9 mouse cellular contexts compared by ENCODE assay signal in genomic region chr17:8597790-8598189, GRCm38 (mm10). TPM values are rescaled to one million over a fixed set of nuclear protein-coding genes. Genes with fewer than 3 reads are reported as not detected.
DNase-seq lines count a peak whose midpoint lies in the region; ATAC-seq lines count a peak whose summit lies in the region.
"Had no signal": no experiment of that assay in that cellular context is flagged by ENCODE, and none has a peak within 500 bp of the region (broad histone marks: within the 10 kb centered on the region; RNA-seq: fewer than 3 reads in every experiment).

No protein-coding gene starts in this region.

- DNase-seq in 3T3-L1 (ENCODE audit: low read depth, low spot score), result peak; percentile 82
- peak; percentile 57 for DNase-seq in T-cell, adult 2 months (ENCODE audit: low spot score)
- peak; percentile 81 to 85 for DNase-seq in cerebellum, postnatal 25 days
- peak; percentile 49 to 80 for DNase-seq in frontal cortex, postnatal 36 days (ENCODE audit: low spot score in 2 of 2)
- peak; percentile 35 for DNase-seq in kidney, adult 11 months
- peak; percentile 69 to 77 for DNase-seq in left cerebral cortex, postnatal 25 days (ENCODE audit: low spot score in 2 of 2)
- peak; percentile 77 for DNase-seq in naive thymus-derived CD4-positive, alpha-beta T cell, adult 2 months (ENCODE audit: low read depth)

- H3K4me2 ChIP-seq in stomach, embryonic 16.5 days (ENCODE audit: low read depth, low read length), result no peak overlapping the region
- H3K4me2 ChIP-seq: embryonic facial prominence, embryonic 12.5 days had no signal

- no peaks in the 10 kb centered on the region for H3K4me1 ChIP-seq in stomach, embryonic 16.5 days (ENCODE audit: control insufficient read depth, insufficient read depth, low read length)
- H3K4me1 ChIP-seq: embryonic facial prominence, embryonic 12.5 days had no signal

- ATAC-seq in stomach, embryonic 16.5 days (ENCODE audit: insufficient read depth, low FRiP score), result peak; percentile 29; the same call in 1 of the 2 replicates

- H3K27ac ChIP-seq in stomach, embryonic 16.5 days (ENCODE audit: low read length), result no peak overlapping the region
- H3K27ac ChIP-seq: embryonic facial prominence, embryonic 12.5 days had no signal

- intact Hi-C loops in left cerebral cortex, postnatal 25 days (cut with DNase I), result loop anchor here (5.0 to 10.0 kb wide), 2 partner anchors 210 to 333 kb away; no protein-coding TSS in a partner anchor

- WGBS in stomach, embryonic 16.5 days, result 11% methylated on average over 7 of the region's 7 CpGs

- peaks cover 2% of the 10 kb centered on the region; the same call in 1 of the 2 replicates for H3K27me3 ChIP-seq in stomach, embryonic 16.5 days (ENCODE audit: control insufficient read depth, insufficient read depth, low read length)

- H3K36me3 ChIP-seq in stomach, embryonic 16.5 days (ENCODE audit: control insufficient read depth, insufficient read depth, low read length), result no peaks in the 10 kb centered on the region
- H3K36me3 ChIP-seq: embryonic facial prominence, embryonic 12.5 days had no signal

- no peak overlapping the region for H3K9ac ChIP-seq in stomach, embryonic 16.5 days (ENCODE audit: low read length)
- H3K9ac ChIP-seq: embryonic facial prominence, embryonic 12.5 days had no signal

- H3K4me3 ChIP-seq in stomach, embryonic 16.5 days (replicated peaks; ENCODE audit: low read length), result no peak overlapping the region
- H3K4me3 ChIP-seq: embryonic facial prominence, embryonic 12.5 days had no signal

- no peaks in the 10 kb centered on the region for H3K9me3 ChIP-seq in stomach, embryonic 16.5 days (replicated peaks; ENCODE audit: control insufficient read depth, low read length)
- H3K9me3 ChIP-seq: embryonic facial prominence, embryonic 12.5 days had no signal

RNA-seq across cellular contexts. Expression of gene Gm17087, which starts 31.0 kb away (rescaled TPM):
- total RNA-seq in left cerebral cortex, postnatal 25 days (2021), result not detected
- polyA plus RNA-seq in stomach, embryonic 16.5 days (2015; fragmentation: Nextera tagmentation; extraction: Ambion mirVana), result not detected in 2 replicates
- polyA plus RNA-seq: embryonic facial prominence, embryonic 12.5 days had no signal
